Mouse (Mus musculus) cerebellum, adult 8-10 months (tissue): Measurements from ENCODE around the gene Lgi4.

Source experiments
- DNase-seq: peaks from one replicate; pipeline ENCODE4 v3.0.0; 2022

Gene Lgi4

DNA sequence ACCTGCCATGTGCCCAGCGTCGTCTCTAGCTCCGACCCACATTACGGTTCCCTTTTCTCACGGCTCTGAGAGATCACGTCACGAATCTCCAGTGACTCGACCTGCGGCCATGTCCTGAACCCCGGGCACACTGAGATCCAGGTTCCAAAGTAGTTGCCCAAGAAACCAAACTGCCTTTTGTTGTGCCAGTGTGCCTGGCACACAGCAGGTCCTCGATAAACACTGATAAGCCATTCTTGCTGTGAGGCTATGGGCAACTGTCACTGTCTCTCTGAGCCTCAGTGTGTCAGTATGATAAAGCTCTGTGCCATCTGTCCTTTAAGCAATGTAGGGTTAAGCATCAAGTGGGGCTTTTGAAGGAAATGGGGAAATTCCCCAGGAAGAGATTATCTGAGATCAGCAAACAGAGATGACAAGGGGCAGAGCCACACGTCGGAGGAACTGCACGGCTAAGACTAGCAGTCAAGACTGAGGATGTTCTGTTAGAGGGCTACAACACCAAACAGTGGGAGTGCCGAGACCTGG lies 51.8 kb downstream of the Lgi4 start:
- DNase-seq, result no peak

- no peak for DNase-seq
Observed at GRCm38 (mm10) chr7:31112036-31112435, 52.9 kb downstream of the Lgi4 start.

DNA sequence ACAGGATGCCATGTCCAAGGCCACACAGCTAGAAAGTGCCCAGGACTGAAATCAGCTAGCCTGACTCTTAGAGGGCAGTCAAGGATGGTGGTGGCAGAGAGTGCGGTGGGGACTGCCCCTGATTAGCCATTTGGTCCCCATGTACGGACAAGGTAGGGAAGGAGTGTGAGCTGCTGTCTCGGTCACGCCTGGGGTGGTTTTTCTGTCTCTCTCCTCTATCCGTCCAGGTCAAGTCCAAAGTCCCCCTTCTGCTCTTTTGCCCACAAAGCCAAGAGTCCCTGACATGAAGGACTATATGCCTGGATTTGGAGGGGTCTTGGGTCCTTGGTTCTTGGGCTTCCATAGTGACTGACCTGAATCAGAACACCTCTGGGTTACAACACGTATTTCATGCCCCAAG lies 54.7 kb downstream of the Lgi4 start:
- DNase-seq, result peak; percentile 15

GRCm38 (mm10) chr7:31114646-31115045 lies 55.5 kb downstream of the Lgi4 start:
- peak; percentile 39 for DNase-seq

- DNase-seq, result no peak
Observed at GRCm38 (mm10) chr7:31115182-31115581, 56.0 kb downstream of the Lgi4 start, which contains the start of gene Hpn. TSS of gene Hpn (minus strand) at chr7:31115290.

DNA sequence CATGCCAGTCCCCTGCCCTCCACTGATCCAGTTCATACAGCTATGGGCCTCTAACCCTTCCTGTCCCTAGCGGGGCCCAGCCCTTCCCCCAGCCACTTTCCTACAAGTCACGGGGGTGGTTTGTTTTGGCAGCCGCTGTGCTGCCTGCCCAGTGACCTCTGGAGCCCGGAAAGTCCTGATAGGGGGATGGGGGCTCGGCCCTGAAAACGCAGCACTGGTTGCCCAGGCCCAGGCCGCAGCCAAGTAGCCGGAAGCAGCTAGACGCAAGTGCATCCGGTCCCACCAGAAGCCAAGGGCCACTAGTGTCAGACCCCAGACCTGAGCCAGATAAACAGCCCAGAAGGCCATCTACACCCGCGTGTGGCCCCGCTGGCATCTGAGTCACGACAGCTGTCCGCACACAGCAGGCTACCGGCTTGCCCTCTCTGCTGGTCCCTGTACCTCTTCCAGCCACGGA lies 56.5 kb downstream of the Lgi4 start:
- peak; percentile 69 for DNase-seq

GRCm38 (mm10) chr7:31116721-31117145 lies 57.6 kb downstream of the Lgi4 start:
- peak; percentile 53 for DNase-seq

DNA sequence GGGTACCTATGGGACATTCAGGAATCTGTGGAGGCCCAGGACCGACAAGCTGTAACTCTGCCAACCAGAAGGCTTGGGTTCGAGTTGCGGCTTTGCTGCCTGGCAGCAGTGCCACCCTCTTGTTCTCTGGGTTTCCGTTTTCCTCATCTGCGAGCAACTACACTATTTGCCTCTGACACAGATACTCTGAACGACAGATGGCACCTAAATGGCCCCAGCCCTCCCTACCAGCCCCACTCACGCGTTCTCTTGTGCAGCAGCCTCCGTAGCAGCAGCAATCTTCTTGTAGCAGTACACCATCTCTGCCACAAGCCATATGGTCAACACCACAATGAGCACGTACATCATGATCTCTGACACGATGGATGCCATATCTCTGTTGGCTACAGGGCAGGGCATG lies 58.3 kb downstream of the Lgi4 start:
- peak; percentile 57 for DNase-seq

GRCm38 (mm10) chr7:31118486-31118885 lies 59.3 kb downstream of the Lgi4 start:
- DNase-seq, result peak; percentile 78

DNA sequence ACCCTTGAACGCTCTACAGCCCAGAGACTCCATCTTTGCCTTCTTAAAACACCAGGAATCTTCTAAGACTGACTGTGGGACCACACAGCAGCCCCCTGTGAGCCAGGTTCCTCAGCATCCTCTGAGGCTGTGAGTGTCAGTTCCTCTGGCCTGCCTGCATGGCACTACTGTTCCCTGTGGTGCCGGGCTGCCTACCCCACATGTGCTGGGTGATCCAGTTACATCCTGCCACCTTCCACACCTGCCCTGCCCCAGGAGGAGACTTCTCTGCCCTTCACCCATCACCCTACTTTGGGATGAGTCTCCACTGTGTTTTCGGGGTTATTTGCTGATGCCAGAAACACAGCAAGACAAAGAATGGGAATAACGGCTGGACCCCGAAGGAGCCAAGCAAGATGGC lies 60.4 kb downstream of the Lgi4 start:
- no peak for DNase-seq
